Mouse (Mus musculus): ENCODE results near the gene Eif2b2.

Eif2b2 gene

GRCm38 (mm10) chr12:85252083-85252482 is 32.8 kb downstream of the Eif2b2 start:
- DNase-seq (ENCODE audit: low read depth in 2 of 2, low spot score in 2 of 2), result no peak

GRCm38 (mm10) chr12:85256074-85256751 is 36.9 kb downstream of the Eif2b2 start:
- DNase-seq (ENCODE audit: low read depth in 2 of 2, low spot score in 2 of 2), result no peak

GRCm38 (mm10) chr12:85257008-85257639 is 37.8 kb downstream of the Eif2b2 start:
- no peak for DNase-seq (ENCODE audit: low read depth in 2 of 2, low spot score in 2 of 2)

- DNase-seq (ENCODE audit: low read depth in 2 of 2, low spot score in 2 of 2), result no peak
Observed at GRCm38 (mm10) chr12:85262489-85262888, 43.2 kb downstream of the Eif2b2 start.

GRCm38 (mm10) chr12:85263190-85263589 is 43.9 kb downstream of the Eif2b2 start:
- DNase-seq (ENCODE audit: low read depth in 2 of 2, low spot score in 2 of 2), result no peak

GRCm38 (mm10) chr12:85264531-85264930 is 45.2 kb downstream of the Eif2b2 start:
- no peak for DNase-seq (ENCODE audit: low read depth in 2 of 2, low spot score in 2 of 2)

- DNase-seq (ENCODE audit: low read depth in 2 of 2, low spot score in 2 of 2), result no peak
Observed at GRCm38 (mm10) chr12:85264940-85265339, 45.7 kb downstream of the Eif2b2 start.

GRCm38 (mm10) chr12:85266248-85266647 is 47.0 kb downstream of the Eif2b2 start:
- DNase-seq (ENCODE audit: low read depth in 2 of 2, low spot score in 2 of 2), result no peak

GRCm38 (mm10) chr12:85269821-85270220 is 50.5 kb downstream of the Eif2b2 start:
- no peak for DNase-seq (ENCODE audit: low read depth in 2 of 2, low spot score in 2 of 2)

- DNase-seq (ENCODE audit: low read depth in 2 of 2, low spot score in 2 of 2), result peak; percentile 73 to 81
Observed at GRCm38 (mm10) chr12:85270319-85270718, 51.0 kb downstream of the Eif2b2 start, which contains the start of gene Mlh3. TSS of gene Mlh3 (minus strand) at chr12:85270599.

GRCm38 (mm10) chr12:85271132-85271842 is 52.0 kb downstream of the Eif2b2 start:
- DNase-seq (ENCODE audit: low read depth in 2 of 2, low spot score in 2 of 2), result no peak

GRCm38 (mm10) chr12:85271843-85272206 is 52.5 kb downstream of the Eif2b2 start:
- DNase-seq (ENCODE audit: low read depth in 2 of 2, low spot score in 2 of 2), result no peak

GRCm38 (mm10) chr12:85273508-85273907 is 54.2 kb downstream of the Eif2b2 start:
- no peak for DNase-seq (ENCODE audit: low read depth in 2 of 2, low spot score in 2 of 2)

Measured in CD8-positive naive resting alpha-beta T cell, adult 2 months (primary cell).